Mouse (Mus musculus): ENCODE measurements around the gene Tctex1d2. TPM values are rescaled to one million over a fixed set of nuclear protein-coding genes. Genes with fewer than 3 reads are reported as not detected.

Gene Tctex1d2
- total RNA-seq, 2 experiments from 2014 or later = 6.3 to 8.3 TPM

DNA sequence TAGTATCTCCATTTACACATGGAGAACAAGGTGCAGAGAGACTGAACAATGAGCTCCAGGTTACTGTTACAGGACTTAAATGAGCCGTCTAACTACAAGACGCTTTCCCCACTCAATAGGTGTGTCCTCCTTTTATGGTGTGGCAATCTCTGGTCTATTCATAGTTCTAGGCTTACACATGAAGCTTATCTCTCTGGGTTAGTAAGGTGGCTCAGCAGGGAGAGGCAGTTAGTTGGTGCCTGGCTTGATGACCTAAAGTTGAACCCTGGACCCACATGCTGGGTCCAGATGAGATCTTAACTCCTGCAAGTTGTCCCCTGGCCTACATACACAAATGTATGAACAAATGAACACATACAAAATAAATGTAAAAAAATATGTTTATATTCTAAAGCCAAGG, 43.9 kb downstream of the Tctex1d2 start:
- intact Hi-C loops (cut with DNase I) = no loop called here
- DNase-seq = no peak

DNA sequence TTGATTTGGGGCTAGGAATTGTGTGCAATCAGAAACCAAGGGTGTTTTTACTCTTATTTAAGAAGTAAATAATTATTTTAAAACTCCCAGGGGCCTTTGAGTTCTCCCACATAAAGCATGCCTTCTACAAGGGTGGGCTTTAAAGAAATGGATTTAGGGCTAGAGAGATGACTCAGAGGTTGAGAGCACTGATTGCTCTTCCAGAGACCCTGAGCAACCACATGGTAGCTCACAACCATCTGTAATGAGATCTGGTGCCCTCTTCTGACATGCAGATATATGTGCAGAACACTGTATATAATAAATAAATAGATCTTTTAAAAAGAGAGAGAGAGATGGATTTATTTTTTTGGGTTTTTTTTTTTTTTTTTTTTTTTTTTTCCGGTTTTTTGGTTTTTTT, 45.4 kb downstream of the Tctex1d2 start:
- intact Hi-C loops (cut with DNase I) = no loop called here
- no peak for DNase-seq

- intact Hi-C loops (cut with DNase I) = no loop called here
- no peak for DNase-seq
Measured at GRCm38 (mm10) chr16:32468488-32468887, 49.0 kb downstream of the Tctex1d2 start.

DNA sequence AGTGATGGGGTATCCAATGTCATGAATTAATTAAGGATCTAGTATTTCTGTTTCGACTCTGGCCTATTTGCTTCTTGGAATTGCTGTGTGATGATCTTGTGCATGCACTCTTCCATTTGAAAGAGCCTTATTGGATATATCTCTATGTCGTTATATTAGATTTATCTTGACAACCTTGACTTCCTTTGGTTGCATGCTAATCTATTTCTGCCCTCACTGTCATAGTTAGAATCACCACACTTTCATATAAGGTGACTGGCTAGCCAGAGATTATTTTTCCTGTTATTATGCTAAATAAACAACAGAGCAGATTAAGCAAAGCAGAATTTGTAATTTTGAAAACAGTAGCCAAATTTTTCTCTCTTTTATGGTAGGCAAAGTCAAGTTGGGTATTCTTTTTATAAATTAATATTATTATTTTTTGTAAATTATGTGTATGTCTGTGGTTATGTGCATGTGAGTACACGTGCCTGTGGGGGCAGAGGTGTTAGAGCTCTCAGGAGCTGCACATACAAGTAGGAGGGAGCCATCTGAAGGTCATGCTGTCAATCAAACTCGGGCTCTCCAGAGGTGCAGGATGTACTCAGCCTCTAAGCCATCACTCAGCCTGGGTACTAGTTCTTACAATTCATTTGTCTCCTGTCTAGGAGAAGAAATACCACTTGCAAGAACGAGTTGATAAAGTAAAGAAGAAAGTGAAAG, 50.1 kb downstream of the Tctex1d2 start:
- no peak for DNase-seq
- intact Hi-C loops (cut with DNase I) = no loop called here

DNA sequence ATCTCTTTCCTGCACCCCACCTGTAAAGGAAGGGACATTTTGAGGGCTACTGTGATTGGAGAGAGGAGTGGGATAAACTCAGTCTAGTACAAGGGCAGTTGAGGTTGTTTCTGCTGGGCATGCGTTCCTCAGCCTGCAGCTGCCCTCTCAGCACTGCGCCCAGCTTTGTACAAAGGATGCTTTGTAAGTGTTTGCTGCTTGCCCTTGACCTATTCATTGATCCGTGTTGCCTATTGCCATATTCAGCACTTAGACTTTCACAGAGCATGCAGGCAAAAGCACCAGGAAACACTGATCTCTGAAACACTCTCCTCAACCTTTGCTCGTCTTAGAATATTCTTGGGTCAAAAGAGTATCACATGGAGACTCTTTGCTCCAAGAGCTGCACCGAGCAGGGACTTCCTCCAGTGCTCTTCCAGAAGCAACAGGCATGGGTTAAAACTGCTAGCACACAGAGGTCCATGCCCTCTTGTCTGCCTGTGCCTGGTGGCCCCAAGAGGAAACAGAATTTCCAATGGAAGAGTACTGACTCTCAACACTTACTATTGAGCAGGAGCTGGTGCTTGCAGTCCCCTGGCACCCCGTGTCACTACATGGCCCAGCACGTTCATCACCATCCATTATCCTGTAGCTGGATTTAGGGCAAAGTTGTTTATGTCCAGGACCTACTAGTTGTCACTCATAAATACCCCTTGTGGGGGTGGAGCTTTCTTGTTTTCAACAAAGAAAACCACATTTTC, 52.9 kb downstream of the Tctex1d2 start:
- intact Hi-C loops (cut with DNase I) = no loop called here
- no peak for DNase-seq

DNA sequence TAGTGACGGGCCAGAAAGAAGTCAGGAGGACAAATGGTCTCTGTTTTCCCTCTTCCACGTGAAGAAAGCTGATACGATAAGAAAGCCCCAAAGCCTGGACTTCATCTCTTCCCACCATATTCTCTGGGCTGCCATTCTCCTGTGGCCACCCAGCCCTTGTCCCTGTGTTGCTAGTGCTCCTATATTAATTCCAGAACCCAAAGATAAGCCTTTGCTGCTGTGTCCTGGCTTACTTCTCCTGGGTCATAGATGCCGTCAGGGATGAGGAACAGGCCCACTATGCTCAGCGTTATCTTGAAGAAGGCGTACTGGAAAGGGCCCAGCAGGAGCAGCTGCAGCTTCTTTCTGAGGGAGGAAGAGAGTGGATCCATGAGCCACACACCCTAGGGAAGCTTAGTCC, 57.8 kb downstream of the Tctex1d2 start:
- DNase-seq = no peak
- intact Hi-C loops (cut with DNase I) = no loop called here

Other genes starting within 250 kb of the Tctex1d2 start
- not detected for gene Bex6, start 239.9 kb upstream of the Tctex1d2 start, total RNA-seq (2021)
- 10 to 100 TPM; 11.5 to 14.0 TPM for gene Fbxo45, start 172.5 kb upstream of the Tctex1d2 start, total RNA-seq (2021)
- gene Wdr53, start 172.5 kb upstream of the Tctex1d2 start, total RNA-seq (2021) = 1 to 10 TPM; 6.8 to 8.0 TPM
- gene Smco1, start 148.2 kb upstream of the Tctex1d2 start, total RNA-seq (2021) = 10 to 100 TPM; 28.1 to 28.7 TPM
- 10 to 100 TPM; 13.7 TPM for gene Rnf168, start 142.2 kb upstream of the Tctex1d2 start, total RNA-seq (2021)
- gene Ubxn7, start 87.4 kb upstream of the Tctex1d2 start, total RNA-seq (2021) = 10 to 100 TPM; 30.0 to 32.6 TPM
- gene Tm4sf19, start 19.2 kb upstream of the Tctex1d2 start, total RNA-seq (2021) = not detected
- 100 to 1,000 TPM; 127 to 141 TPM for gene Pcyt1a, start 11.2 kb downstream of the Tctex1d2 start, total RNA-seq (2021)
- under 1 TPM; 0.38 to 0.44 TPM for gene Slc51a, start 68.2 kb downstream of the Tctex1d2 start, total RNA-seq (2021)
- gene Zdhhc19, start 76.6 kb downstream of the Tctex1d2 start, total RNA-seq (2021) = not detected
- 100 to 1,000 TPM in 1 of 2 experiments, 10 to 100 TPM in 1; 55.9 to 114 TPM for gene Tfrc, start 189.2 kb downstream of the Tctex1d2 start, total RNA-seq (2021)
- gene Tnk2, start 224.2 kb downstream of the Tctex1d2 start, total RNA-seq (2021) = 10 to 100 TPM; 18.0 to 19.8 TPM